Mouse (Mus musculus) lung, postnatal 14 days (tissue): ENCODE data around the gene Cacnb2.

ENCODE experiments used
- DNase-seq: peaks from one replicate; pipeline ENCODE4 v3.0.0; 2021

Gene Cacnb2

GRCm38 (mm10) chr2:14602788-14603187 is at the start of gene Cacnb2:
TSS of gene Cacnb2 (plus strand) at chr2:14603088.
- no peak for DNase-seq

GRCm38 (mm10) chr2:14568020-14568419 is 34.9 kb upstream of the Cacnb2 start:
- no peak for DNase-seq

- DNase-seq: no peak
Observed at GRCm38 (mm10) chr2:14571300-14571699, 31.6 kb upstream of the Cacnb2 start.

- DNase-seq: no peak
Observed at GRCm38 (mm10) chr2:14589541-14589940, 13.3 kb upstream of the Cacnb2 start.

GRCm38 (mm10) chr2:14597909-14598563 is 4.9 kb upstream of the Cacnb2 start:
- no peak for DNase-seq

GRCm38 (mm10) chr2:14603784-14604781 is 1.2 kb downstream of the Cacnb2 start:
- DNase-seq: peak; percentile 74

GRCm38 (mm10) chr2:14604791-14605190 is 1.9 kb downstream of the Cacnb2 start:
- DNase-seq: peak; percentile 31

- DNase-seq: no peak
Observed at GRCm38 (mm10) chr2:14605207-14605606, 2.3 kb downstream of the Cacnb2 start.

- no peak for DNase-seq
Observed at GRCm38 (mm10) chr2:14608606-14609005, 5.7 kb downstream of the Cacnb2 start.

GRCm38 (mm10) chr2:14612705-14613104 is 9.8 kb downstream of the Cacnb2 start:
- DNase-seq: no peak

GRCm38 (mm10) chr2:14616361-14616760 is 13.5 kb downstream of the Cacnb2 start:
- no peak for DNase-seq

- DNase-seq: no peak
Observed at GRCm38 (mm10) chr2:14620120-14620853, 17.4 kb downstream of the Cacnb2 start.

GRCm38 (mm10) chr2:14620891-14621290 is 18.0 kb downstream of the Cacnb2 start:
- no peak for DNase-seq

GRCm38 (mm10) chr2:14623820-14624219 is 20.9 kb downstream of the Cacnb2 start:
- no peak for DNase-seq

- no peak for DNase-seq
Observed at GRCm38 (mm10) chr2:14629814-14630492, 27.1 kb downstream of the Cacnb2 start.

GRCm38 (mm10) chr2:14631590-14631989 is 28.7 kb downstream of the Cacnb2 start:
- DNase-seq: no peak

- DNase-seq: no peak
Observed at GRCm38 (mm10) chr2:14633202-14633601, 30.3 kb downstream of the Cacnb2 start.

- DNase-seq: no peak
Observed at GRCm38 (mm10) chr2:14639266-14639665, 36.4 kb downstream of the Cacnb2 start.

GRCm38 (mm10) chr2:14639877-14640276 is 37.0 kb downstream of the Cacnb2 start:
- DNase-seq: no peak

GRCm38 (mm10) chr2:14641040-14641439 is 38.2 kb downstream of the Cacnb2 start:
- DNase-seq: peak; percentile 17

- peak; percentile 45 for DNase-seq
Observed at GRCm38 (mm10) chr2:14651268-14651667, 48.4 kb downstream of the Cacnb2 start.

- no peak for DNase-seq
Observed at GRCm38 (mm10) chr2:14656673-14657072, 53.8 kb downstream of the Cacnb2 start.
